Mouse (Mus musculus) bone marrow macrophage, adult 2 months (primary cell): ENCODE results near the gene Tifab.

Source experiments
- CTCF ChIP-seq: IDR thresholded peaks from 2 replicates; pipeline ENCODE4 v1.5.1; 2012; ENCODE audit warnings: low read depth, mild to moderate bottlenecking, low read length, moderate library complexity
- POLR2A ChIP-seq: IDR thresholded peaks from 2 replicates; pipeline ENCODE4 v1.6.1; 2012; ENCODE audit warnings: mild to moderate bottlenecking, low read depth, low read length, borderline replicate concordance

DNA sequence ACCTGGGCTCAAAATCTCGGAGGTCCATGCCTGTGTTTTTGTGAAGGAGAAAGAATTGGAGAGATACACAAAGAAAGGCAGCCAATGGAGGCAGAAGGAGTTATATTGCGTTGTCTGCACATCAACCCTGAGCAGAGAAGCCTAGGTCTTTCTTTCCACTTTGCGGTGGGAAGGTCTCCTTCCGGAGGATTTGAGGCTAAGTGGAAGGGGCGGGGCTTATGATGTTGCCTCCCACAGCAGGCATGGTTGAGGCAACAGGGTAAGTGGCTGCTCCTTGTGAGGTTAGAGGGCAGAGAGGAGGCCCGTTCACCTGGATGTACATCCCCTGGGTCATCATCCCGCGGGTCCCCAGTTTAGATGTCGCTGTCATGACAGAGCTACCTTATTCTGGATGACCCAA is 40.6 kb upstream of the Tifab start:
- TF ChIP-seq POLR2A (no peak), CTCF (no peak)
